Mouse (Mus musculus) embryo, embryonic 11.5 days (tissue): ENCODE measurements around the gene Sema3c.
A peak's percentile ranks its signal among the peaks of the same experiment; 100 is the strongest.

Experiments used
- DNase-seq: peaks from one replicate; pipeline ENCODE4 v3.0.0-alpha.2; 2012; ENCODE audit warnings: low read depth, low spot score

Sema3c gene

GRCm38 (mm10) chr5:17647643-17648226 is 73.7 kb downstream of the Sema3c start:
- DNase-seq, result no peak

GRCm38 (mm10) chr5:17648865-17649542 is 74.9 kb downstream of the Sema3c start:
- no peak for DNase-seq

GRCm38 (mm10) chr5:17661223-17661622 is 87.1 kb downstream of the Sema3c start:
- no peak for DNase-seq

GRCm38 (mm10) chr5:17671356-17671755 is 97.3 kb downstream of the Sema3c start:
- no peak for DNase-seq

GRCm38 (mm10) chr5:17680862-17681261 is 106.8 kb downstream of the Sema3c start:
- no peak for DNase-seq

GRCm38 (mm10) chr5:17689121-17689520 is 115.0 kb downstream of the Sema3c start:
- no peak for DNase-seq

GRCm38 (mm10) chr5:17689604-17690003 is 115.5 kb downstream of the Sema3c start:
- DNase-seq, result no peak

- DNase-seq, result no peak
Measured at GRCm38 (mm10) chr5:17695366-17695765, 121.3 kb downstream of the Sema3c start.

GRCm38 (mm10) chr5:17698905-17699304 is 124.8 kb downstream of the Sema3c start:
- no peak for DNase-seq

- no peak for DNase-seq
Measured at GRCm38 (mm10) chr5:17704160-17704559, 130.1 kb downstream of the Sema3c start.

GRCm38 (mm10) chr5:17707086-17707485 is 133.0 kb downstream of the Sema3c start:
- DNase-seq, result no peak

- DNase-seq, result no peak
Measured at GRCm38 (mm10) chr5:17712374-17712773, 138.3 kb downstream of the Sema3c start.

- no peak for DNase-seq
Measured at GRCm38 (mm10) chr5:17715206-17715605, 141.1 kb downstream of the Sema3c start.

- DNase-seq, result no peak
Measured at GRCm38 (mm10) chr5:17720011-17720410, 145.9 kb downstream of the Sema3c start.

GRCm38 (mm10) chr5:17724031-17724430 is 149.9 kb downstream of the Sema3c start:
- no peak for DNase-seq

GRCm38 (mm10) chr5:17728047-17728446 is 154.0 kb downstream of the Sema3c start:
- no peak for DNase-seq

GRCm38 (mm10) chr5:17739805-17740204 is 165.7 kb downstream of the Sema3c start:
- no peak for DNase-seq

GRCm38 (mm10) chr5:17746520-17746919 is 172.4 kb downstream of the Sema3c start:
- no peak for DNase-seq

- DNase-seq, result peak; percentile 32
Measured at GRCm38 (mm10) chr5:17747143-17747542, 173.1 kb downstream of the Sema3c start.

GRCm38 (mm10) chr5:17748293-17748692 is 174.2 kb downstream of the Sema3c start:
- no peak for DNase-seq

GRCm38 (mm10) chr5:17753471-17754005 is 179.5 kb downstream of the Sema3c start:
- no peak for DNase-seq

- DNase-seq, result peak; percentile 45
Measured at GRCm38 (mm10) chr5:17766006-17766677, 192.1 kb downstream of the Sema3c start.

- DNase-seq, result no peak
Measured at GRCm38 (mm10) chr5:17770328-17770727, 196.2 kb downstream of the Sema3c start.
